Mouse (Mus musculus): ENCODE measurements around the gene Chtop.
A peak's percentile ranks its signal among the peaks of the same experiment; 100 is the strongest.

Gene Chtop

DNA sequence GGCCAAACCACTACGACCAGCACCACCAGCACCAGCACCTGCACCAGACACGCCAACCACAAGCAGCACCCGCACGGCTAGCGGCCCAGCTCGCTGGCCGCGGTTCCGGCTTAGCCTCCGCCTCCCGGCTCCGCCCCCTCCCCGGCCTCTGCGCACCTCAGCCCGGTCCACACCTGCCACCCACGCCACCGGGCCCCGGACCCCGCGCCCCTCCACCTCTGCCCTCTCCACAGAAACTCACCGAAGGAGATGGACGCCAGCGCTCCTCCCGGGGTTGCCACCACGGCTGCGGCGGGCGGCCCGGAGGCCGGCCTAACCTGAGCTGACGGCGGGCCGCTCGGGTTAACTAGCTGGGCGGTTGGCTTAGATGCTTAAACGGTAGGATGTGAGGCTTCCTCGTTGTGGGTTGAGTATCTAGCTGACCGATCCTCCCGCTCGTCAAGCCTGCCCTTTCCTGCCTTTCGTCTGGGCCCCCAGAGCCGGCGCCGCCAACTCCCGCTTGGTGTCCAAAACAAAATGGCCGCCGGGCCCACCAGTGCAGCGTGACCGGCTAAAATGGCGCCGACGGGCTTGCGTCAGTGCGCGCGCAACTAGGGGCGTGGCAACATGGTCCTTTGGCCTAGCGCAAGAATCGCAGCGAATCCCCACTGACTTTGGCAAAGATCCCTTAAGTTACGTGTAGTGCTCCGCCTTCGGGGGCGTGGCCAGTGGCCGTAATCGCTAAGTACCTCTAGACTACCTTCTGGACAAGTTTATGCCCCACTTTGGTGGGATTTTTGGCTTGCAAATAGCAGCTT lies at the start of gene Chtop:
TSS of gene Chtop (minus strand) at position 549 of the 797 bp plus-strand sequence.
- peak; percentile 99 for DNase-seq (ENCODE audit: low read depth, low spot score)

DNA sequence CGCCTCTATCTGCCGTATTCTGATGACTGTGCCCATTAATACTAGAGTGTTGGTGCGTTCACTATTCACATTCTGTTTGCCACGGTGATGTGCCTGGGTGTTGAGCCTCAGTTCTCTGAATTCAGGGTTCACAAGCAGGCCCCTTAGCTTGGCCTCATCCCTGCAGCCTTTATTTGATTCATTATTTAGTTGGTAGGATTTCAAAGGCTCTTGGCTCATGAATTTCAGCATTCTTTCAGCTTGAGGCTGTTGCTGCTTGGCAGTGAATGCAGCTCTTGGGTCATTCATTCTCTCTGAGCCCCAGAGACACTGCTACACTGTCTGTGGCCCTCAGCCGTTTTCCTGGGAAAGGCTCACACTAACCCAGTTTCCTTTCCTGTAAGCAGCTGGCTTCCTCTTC lies 46.7 kb upstream of the Chtop start:
- no peak for DNase-seq (ENCODE audit: low read depth, low spot score)

DNA sequence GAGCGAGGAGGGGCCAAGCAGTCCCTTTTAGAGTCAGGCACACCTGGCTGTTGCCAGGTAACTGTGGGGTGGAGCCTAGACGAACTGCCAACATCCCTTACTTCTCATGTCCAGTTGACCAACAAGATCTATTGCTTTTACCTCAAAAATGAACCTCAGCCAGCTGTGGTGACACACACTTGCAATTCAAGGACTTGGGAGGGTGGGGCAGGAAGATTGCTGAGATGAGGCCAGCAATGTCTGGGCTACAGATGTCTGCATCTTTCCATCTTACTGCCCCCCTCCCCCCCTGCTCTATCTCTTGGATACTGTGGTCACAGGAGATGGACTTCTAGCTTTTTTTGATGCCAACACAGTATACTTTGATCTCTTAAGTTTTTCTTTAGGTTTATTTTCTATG lies 42.9 kb upstream of the Chtop start:
- no peak for DNase-seq (ENCODE audit: low read depth, low spot score)

DNA sequence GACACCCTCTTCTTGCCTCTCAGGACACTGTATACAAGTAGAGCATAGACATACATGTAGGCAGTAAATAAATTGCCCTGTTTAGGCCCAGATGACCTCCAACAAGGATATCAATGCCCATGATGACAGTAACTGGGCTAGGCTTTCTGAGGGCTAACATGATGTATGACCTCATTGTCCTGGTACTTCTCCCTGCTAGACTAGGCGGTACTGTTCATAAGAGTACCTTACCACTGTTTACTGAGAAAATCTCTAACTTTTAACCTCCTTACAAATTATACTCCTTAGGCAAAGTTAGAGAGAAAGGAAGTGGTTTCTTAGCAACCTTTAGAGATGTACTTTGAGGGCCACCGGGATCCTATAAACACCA lies 41.1 kb upstream of the Chtop start:
- no peak for DNase-seq (ENCODE audit: low read depth, low spot score)

DNA sequence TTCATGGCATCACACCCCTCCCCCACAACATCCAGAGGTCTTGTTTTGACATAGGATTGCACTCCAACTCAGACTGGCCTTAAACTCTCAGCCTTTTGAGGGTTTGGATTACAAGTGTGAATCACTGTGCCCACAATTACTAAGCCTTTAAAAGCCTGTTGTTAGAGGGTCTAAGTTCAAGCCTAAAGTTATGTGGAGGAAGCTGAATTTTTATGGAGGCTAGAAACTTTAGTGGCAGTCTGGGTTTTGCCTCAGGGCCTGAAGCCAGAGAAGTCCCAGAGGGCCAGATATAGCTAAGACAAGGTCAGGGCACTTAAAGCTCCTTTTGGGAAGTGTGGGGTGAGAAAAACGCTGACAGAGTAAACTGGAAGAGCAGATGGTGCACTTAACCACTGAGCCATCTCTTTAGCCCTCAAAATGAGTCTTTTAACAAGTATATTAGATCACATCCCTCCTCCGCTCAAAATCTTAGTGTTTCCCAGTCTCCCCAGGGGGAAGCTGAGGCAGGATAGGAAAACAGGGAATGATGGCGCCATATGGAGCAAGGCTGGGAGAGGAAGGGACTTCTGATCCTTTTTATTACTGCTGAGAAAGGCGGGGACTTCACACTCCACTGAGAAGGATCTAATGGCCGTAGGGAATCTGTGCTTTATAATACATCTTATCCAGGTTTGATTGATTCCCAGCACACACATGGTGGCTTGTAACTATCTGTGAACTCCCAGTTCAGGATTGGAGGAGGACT lies 40.5 kb upstream of the Chtop start:
- DNase-seq (ENCODE audit: low read depth, low spot score), result no peak

DNA sequence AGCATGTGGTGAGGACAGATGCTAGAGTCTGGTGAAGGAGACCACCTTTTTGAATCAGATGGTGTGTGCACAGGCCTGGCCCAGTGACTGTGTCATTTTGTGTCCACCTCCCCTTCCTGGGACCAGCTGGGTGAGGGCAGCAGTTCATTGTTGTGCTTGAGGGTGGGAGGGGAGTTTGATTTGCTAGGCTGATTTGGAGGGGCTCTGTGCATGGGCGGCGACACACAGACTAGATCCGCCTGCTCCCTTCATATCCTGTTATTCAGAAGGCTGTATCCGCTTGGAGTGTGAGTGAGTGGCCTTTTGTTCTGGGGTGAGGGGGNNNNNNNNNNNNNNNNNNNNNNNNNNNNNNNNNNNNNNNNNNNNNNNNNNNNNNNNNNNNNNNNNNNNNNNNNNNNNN lies 31.6 kb upstream of the Chtop start:
- DNase-seq (ENCODE audit: low read depth, low spot score), result no peak

DNA sequence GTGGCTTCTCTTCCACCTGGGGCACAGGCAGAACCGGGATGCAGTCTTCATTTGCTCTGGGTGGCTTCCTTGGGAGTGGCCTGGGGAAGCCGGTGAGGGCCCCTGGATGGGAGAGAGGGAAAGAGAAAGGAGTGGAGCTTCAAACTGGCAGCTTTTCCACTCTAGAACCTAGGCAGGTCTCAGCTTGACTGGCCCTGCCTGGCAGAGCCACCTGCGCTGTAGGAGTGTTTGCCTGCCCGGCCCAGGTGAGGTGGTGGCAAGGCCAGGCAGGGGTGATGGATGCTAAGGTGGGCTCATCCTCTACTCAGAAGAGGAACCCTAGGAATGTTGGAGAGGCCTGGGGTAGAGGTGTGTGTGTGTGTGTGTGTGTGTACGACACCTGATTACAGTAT lies 28.6 kb upstream of the Chtop start:
- DNase-seq (ENCODE audit: low read depth, low spot score), result no peak

DNA sequence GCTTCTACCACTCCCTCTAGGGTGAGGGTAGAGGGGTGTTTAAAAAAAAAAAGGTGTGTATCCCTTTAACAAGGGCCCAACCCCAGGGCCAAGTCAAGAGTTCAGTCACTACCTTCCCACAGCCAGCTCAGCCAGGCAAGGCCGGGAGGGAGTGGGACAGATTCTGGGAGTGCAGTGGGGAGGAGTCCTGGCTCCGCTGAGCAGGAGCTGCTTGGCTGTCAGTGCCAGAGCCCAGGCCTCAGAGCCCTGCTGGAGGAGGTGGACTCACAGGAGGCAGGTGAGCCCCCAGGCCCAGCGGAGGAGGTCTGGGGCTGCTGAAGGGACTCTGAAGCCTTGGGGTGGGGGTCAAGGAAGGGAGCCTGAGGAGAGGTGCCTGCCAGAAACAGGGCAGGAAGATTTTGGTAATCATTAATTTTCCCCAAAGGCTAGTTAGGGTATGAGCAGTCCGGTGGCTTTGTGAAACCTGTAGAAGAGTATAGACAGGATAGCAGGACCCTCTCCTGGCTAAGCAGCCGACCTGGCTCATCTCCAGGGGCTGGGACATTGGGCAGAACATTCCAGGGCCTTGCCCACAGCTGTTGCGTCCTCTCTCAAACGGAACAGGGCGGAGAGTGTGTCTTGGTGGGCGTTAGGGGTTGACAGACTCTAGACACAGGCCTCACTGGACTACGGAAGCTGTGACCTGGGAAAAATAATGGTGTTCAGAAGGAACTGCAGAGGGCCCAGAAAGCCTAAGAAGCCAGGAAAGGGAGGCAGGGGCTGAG lies 28.0 kb upstream of the Chtop start, which contains the start of gene S100a16:
TSS of gene S100a16 (plus strand) at position 114 of the 764 bp plus-strand sequence.
- no peak for DNase-seq (ENCODE audit: low read depth, low spot score)

DNA sequence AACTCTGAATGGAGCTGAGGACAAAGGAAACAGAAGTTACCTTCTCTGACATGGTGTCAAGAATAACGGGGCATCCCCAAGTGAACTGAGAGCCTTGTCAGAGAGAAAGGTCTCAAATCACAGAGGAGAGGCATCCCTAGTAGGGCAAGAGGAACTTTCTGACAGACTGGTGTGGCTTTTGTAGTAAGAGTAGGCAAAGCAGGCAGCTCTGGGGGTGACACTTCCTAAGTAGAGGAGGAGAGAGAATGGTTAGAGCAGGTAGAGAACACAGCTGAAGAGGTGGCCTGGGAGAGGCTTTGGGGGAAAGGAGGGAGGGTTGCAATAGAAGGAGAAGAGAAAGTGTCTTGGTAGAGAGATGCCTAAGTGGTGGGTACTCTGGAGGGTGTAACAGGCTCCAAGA lies 26.1 kb upstream of the Chtop start:
- DNase-seq (ENCODE audit: low read depth, low spot score), result no peak

DNA sequence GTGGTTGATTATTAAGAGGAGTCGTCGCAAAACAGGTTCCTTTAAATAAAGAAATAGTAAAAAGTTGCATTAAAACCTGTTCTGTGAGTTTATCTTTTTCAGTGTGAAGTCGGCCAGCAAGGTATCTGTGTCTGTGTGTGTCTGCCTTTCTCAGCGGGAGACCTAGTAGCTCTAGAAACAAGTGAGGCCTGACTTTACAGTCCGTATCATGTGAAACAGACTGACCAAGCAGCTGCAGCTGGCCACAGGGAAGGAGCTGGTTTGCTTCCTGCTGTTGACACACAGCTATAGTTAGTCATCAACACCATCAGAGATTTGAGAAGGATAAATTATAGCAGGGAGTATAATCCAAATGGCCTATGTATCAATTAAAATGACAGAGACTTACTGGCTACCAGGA lies 22.4 kb upstream of the Chtop start:
- DNase-seq (ENCODE audit: low read depth, low spot score), result no peak

DNA sequence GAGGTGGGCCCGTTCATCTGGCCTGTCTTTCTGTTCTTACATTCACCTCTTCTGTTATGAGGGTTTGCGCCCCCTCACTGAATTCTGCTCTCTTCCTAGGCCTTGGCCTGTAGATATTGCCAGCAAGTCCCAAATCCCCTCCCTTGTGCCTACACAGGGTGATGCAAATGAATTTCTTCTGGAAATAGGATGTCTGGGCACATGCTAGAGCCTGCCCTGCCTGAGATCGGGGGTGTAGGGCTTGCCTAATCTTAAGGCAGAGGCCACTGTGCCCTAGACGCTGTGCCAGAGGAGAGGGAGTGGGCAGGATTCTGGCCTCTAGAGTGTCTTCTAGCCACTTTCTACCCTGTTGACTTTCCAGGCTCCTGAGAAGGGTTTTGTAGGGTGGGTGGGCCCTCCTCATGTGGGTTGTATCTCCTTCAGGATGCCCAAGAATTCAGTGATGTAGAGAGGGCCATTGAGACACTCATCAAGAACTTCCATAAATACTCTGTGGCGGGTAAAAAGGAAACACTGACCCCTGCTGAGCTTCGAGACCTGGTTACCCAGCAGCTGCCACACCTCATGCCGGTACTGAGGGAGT lies 18.1 kb upstream of the Chtop start:
- DNase-seq (ENCODE audit: low read depth, low spot score), result no peak

DNA sequence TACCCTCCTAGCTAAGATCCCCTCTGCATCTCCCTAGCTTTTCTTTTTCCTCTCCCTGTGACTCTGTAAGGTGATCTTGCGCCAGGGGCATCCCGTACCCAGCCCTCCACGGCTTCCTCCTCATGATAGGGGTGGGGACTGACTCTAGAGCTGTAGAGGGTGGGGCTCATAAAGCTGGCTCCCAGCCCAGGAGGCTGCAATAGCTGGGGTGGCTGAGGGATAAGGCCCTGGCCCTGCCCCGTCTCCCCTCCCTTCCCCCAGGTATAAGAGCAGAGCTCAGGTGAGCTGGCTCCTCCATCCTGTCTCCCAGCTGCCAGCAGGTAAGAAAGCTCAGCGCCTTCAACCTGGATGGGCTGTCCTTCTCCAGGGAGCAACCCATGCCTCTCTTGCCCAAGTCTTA lies 17.3 kb upstream of the Chtop start, which contains the start of gene S100a14:
TSS of gene S100a14 (plus strand) at position 277 of the 400 bp plus-strand sequence.
- no peak for DNase-seq (ENCODE audit: low read depth, low spot score)

DNA sequence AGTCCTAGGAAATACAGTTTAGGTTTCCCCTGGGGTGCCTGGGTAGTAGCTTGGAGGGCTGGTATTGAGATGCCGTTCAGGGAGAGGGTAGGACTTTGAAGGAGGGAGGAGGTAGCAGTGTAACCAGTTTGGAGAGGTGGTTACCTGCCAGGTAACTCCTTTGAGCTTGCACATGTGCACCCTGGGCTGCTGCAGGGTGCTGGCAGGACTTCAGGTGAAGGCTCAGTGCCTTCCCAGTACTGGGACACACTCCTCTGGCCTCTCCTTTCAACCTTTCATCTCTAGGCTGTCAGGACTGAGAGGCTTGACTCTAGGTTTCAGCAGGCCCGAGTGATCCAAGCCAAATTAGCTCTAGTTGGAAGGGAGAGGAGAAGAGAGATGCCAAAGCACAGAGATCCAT lies 16.8 kb upstream of the Chtop start:
- no peak for DNase-seq (ENCODE audit: low read depth, low spot score)

DNA sequence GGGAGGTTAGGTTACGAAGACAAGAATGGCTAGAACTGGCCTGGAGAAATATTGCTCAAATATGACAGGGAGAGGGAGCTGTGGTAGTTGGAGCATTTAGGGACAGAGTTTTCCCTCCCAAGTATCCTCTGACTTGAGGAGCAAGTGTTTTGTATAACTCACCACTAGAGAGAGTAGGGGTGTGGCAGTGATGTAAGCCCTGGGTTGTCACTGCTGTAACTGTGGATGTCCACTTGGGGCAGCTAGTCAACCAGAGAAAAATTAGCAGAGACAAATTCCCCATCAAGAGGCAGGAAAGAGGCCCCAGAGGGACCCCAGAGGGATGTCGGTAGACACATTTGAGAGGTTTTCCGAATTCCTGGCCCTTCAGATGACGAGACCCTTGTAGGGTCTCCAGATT lies 16.1 kb upstream of the Chtop start:
- DNase-seq (ENCODE audit: low read depth, low spot score), result no peak

DNA sequence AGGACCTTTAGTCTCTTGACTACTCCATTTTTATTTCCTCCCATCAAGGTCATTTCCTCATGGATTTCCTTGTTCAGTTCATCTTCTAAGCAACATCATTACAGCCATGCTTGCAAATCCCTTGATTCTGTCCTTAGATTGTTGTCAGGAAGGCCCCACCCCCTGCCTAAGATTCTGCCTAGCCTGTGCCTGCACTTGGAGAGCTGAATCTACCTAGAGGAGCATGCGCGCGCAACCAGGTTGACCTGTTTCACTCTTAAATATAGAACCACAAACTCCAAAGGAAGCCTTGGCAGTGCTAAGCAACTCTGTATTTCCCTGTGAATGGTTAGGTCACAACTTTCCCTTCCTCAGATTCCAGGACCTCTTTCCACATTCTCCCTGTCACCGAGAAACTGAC lies 8.4 kb upstream of the Chtop start:
- DNase-seq (ENCODE audit: low read depth, low spot score), result no peak

DNA sequence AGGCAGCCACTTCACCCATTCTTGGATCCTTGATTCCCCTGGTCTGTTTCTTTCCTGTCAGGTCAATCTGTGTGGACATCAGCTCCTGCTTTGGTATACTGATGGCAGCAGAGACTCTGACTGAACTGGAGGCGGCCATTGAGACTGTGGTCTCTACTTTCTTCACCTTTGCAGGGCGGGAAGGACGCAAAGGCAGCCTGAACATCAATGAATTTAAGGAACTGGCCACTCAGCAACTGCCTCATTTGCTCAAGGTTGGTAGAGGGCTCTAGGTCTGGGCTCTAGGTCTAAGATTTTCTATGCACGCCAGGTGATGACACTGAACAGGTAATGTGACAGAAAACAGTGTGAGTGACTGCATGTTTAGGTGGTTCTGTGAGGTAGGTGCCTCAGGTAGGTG lies 6.5 kb upstream of the Chtop start:
- no peak for DNase-seq (ENCODE audit: low read depth, low spot score)

DNA sequence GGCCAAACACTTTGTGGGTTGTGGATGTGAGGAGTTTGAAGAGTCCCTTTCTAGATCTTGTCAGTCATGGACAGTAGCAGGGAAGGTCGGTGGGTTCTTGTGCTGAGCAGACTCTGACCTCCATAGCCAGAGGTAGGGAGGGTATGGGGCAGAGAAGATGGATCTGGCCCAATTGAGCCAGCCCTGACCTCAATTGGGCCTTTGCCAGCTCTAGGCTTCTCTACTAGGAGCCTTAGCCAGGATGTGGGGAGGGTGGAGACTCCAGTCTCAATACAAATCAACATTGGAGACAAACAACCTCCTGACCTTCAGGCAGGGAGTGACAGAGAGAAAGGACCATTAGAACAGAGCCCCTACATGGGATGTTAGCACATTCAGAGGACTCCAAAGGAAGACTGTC lies 5.9 kb upstream of the Chtop start:
- no peak for DNase-seq (ENCODE audit: low read depth, low spot score)

DNA sequence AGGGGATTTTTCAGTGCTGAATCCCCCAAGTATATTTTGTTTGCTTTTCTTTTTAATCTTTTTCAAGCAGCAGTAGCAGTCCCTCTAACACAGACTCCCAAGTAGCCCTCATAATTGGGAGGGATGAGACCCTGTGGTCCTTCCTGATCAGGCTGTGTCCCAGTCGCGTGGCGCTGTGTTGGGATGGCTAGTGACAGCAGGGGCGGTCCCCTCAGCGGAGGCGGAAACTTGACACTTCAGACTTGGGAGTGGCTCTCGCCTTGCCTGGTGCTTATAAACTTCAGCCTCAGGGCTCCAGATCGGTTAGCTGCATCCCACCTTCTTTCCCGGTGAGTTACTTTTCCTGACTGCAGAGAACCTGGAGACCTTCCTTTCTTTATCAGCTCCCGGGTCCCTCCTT lies 5.4 kb upstream of the Chtop start:
- DNase-seq (ENCODE audit: low read depth, low spot score), result peak; percentile 36

DNA sequence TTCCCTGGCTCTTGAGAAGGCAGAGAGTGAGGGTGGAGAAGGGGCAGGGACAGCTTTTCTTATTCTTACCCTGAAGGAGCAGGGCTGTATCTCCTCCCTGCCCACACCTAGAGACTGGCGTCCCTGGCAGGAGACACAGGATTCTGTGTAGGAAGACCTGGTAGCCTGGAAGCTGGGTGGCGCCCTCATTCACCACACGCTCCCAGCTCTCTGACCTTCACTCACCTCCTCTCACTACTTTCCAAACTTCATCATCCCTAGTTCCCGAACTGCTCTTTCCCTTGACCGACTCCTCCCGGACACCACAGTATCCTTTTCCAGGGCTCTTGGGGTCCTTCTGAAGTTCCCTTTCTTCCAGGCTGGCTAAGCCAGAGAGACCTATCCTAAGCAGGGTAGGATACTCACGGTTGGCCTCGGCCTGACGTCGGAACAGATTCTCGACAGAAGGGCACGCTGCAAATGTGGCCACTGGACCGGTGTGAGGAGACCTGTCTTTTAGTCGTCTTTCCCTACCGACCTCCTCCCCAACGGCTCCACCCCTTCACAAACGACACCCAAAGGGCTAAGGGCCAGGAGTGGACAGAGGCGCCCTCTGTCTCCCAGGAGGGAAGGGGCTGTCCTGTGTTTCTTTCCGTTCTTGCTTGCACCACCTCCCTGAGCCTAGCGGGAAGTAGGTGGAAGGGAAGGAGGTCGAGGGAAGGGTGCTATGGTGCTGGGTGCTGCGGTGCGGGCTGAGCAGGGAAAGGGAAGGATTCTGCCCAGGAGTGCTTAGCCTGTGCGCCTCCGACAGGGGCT lies 4.7 kb upstream of the Chtop start, which contains the start of the genes S100a1 and S100a13:
TSS of gene S100a1 (minus strand) at position 597 of the 795 bp plus-strand sequence.
TSS of gene S100a13 (plus strand) at position 640 of the 795 bp plus-strand sequence.
- DNase-seq (ENCODE audit: low read depth, low spot score), result peak; percentile 20

DNA sequence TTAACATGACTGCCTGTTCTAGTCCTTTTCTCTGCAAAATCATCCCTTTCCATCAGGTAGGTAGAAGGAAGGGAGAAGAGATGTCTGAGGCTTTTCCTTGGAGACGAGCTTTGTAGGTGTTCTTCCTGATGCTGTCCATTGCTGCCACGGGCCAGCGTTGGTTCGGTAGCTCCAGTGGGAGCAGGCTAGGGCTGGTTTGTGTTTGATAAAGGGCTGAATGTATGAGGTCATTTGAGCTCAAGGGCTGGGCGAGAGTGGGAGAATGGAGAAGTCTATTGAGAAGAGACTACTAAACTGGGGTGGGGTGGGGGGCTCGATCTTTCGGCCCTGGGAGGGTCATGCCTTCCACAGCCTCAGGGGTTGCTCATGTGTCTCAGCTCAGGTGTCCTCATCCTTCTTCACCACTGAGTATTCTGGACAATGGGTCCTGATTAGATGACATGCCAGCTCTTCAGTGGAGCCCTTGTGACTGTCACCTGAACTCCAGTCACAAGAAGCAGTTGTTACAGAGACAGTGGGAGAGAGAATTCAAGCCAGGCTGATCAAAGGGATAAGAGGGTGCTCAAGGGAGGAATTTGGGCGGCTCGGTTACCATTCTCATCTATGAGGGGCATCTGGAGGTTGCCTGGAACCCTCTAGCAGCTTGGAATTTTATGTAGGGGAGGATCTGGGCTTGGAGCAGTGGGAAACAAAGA lies 3.8 kb upstream of the Chtop start:
- no peak for DNase-seq (ENCODE audit: low read depth, low spot score)
